Mouse (Mus musculus): ENCODE measurements at regions not wholly inside any gene's neighbourhood (a gene's known extent, or its start where the extent isn't known, plus 50 kb on each side); places are given as distances from the start of the nearest gene placed in this dataset.
"Not testable (repeated sequence)": the region's sequence is repeated elsewhere in the genome, so short reads cannot be mapped to it uniquely, and the experiment has no call there.

GRCm38 (mm10) chr3:44991467-44991992 is 386.7 kb upstream of the Pcdh10 start:
- H3K36me3 ChIP-seq (ENCODE audit: insufficient read depth, low read length); H3K9me3 ChIP-seq (ENCODE audit: low read length); H3K4me2 ChIP-seq (replicated peaks; ENCODE audit: low read depth, low read length); H3K9ac ChIP-seq (replicated peaks; ENCODE audit: low read depth); DNase-seq (ENCODE audit: low spot score); H3K4me3 ChIP-seq (ENCODE audit: low read depth, low read length); H3K27me3 ChIP-seq (replicated peaks; ENCODE audit: insufficient read depth, low read length); H3K4me1 ChIP-seq (ENCODE audit: insufficient read depth, low read depth, low read length); H3K27ac ChIP-seq (ENCODE audit: low read length): not testable (repeated sequence)
- 88% methylated on average over 4 of the region's 4 CpGs for WGBS
- peak; percentile 43 for ATAC-seq

All from lung, postnatal 0 days (tissue).